Mouse (Mus musculus) limb, embryonic 11.5 days (tissue): Measurements from ENCODE around the gene Mapkap1. TPM values are rescaled to one million over a fixed set of nuclear protein-coding genes. Genes with fewer than 3 reads are reported as not detected.
"Not testable (repeated sequence)": the region's sequence is repeated elsewhere in the genome, so short reads cannot be mapped to it uniquely, and the experiment has no call there.

ENCODE experiments used
- ATAC-seq: fragments of 200-750 bp; cut with Nextera tagmentation; 2 replicates; pipeline ENCODE4 v1.8.0; 2017; ENCODE audit warnings: low read depth; ENCODE audit not compliant: insufficient number of reproducible peaks, low FRiP score, low TSS enrichment
- DNase-seq: peaks from one replicate; pipeline ENCODE4 v3.0.0-alpha.2; 2015; ENCODE audit warnings: low spot score
- H3K27ac ChIP-seq: fragments of 300-500 bp; sonication (generic); replicated peaks from 2 replicates; pipeline ENCODE4 v1.5.1; 2014; ENCODE audit warnings: low read depth, mild to moderate bottlenecking, low read length
- H3K27me3 ChIP-seq: fragments of 300-500 bp; sonication (generic); 2 replicates; pipeline ENCODE4 v1.6.1; 2014; ENCODE audit warnings: mild to moderate bottlenecking, low read length, mixed read lengths; ENCODE audit not compliant: control insufficient read depth, insufficient read depth
- H3K36me3 ChIP-seq: fragments of 300-500 bp; sonication (generic); 2 replicates; pipeline ENCODE4 v1.6.1; 2014; ENCODE audit warnings: mild to moderate bottlenecking, low read length, moderate library complexity, mixed read lengths; ENCODE audit not compliant: control insufficient read depth, insufficient read depth
- H3K4me1 ChIP-seq: fragments of 300-500 bp; sonication (generic); 2 replicates; pipeline ENCODE4 v1.6.1; 2014; ENCODE audit warnings: low read length, mixed read lengths; ENCODE audit not compliant: control insufficient read depth, insufficient read depth
- H3K4me2 ChIP-seq: fragments of 300-500 bp; sonication (generic); 2 replicates; pipeline ENCODE4 v1.6.1; 2014; ENCODE audit warnings: low read depth, mild to moderate bottlenecking, moderate library complexity; ENCODE audit not compliant: severe bottlenecking
- H3K4me3 ChIP-seq: fragments of 300-500 bp; sonication (generic); 2 replicates; pipeline ENCODE4 v1.5.1; 2014; ENCODE audit warnings: low read depth, low read length
- H3K9ac ChIP-seq: fragments of 300-500 bp; sonication (generic); 2 replicates; pipeline ENCODE4 v1.6.1; 2014; ENCODE audit warnings: mild to moderate bottlenecking, low read length
- H3K9me3 ChIP-seq: fragments of 300-500 bp; sonication (generic); 2 replicates; pipeline ENCODE4 v1.6.1; 2016; ENCODE audit warnings: low read length; ENCODE audit not compliant: control insufficient read depth
- whole genome bisulfite sequencing: fragments of 180-500 bp; shearing (Covaris S2); extraction: QIAGEN DNeasy Blood & Tissue Kit; methylation state at CpG from one replicate; pipeline ENCODE4 v1.1.7; 2014; 5-methylcytosine and 5-hydroxymethylcytosine counted together
- polyA plus RNA-seq: library from polyadenylated mRNA; unstranded; fragments of >200 nt; fragmentation: Nextera tagmentation; extraction: Ambion mirVana; gene quantifications from 2 replicates; pipeline ENCODE4 v1.2.1, GENCODE M21; 2014

Gene Mapkap1
- polyA plus RNA-seq, 1 experiment from 2014 or later = 94.7 TPM

- H3K27me3 ChIP-seq = no peaks in the 10 kb centered on the region
- no peak overlapping the region for H3K4me2 ChIP-seq
- no peaks in the 10 kb centered on the region for H3K9me3 ChIP-seq
- no peak overlapping the region for H3K27ac ChIP-seq
- WGBS = 70% methylated on average over 1 of the region's 1 CpGs
- no peaks in the 10 kb centered on the region for H3K36me3 ChIP-seq
- H3K4me3 ChIP-seq = no peak overlapping the region
- no peak overlapping the region for H3K9ac ChIP-seq
- DNase-seq = no peak
- no peaks in the 10 kb centered on the region for H3K4me1 ChIP-seq
- no peak for ATAC-seq
These were observed 13.7 kb downstream of the Mapkap1 start for GRCm38 (mm10) chr2:34420256-34420655.

- H3K4me1 ChIP-seq = no peaks in the 10 kb centered on the region
- no peaks in the 10 kb centered on the region for H3K9me3 ChIP-seq
- H3K9ac ChIP-seq = no peak overlapping the region
- no peak overlapping the region for H3K4me2 ChIP-seq
- DNase-seq (no peak), ATAC-seq (no peak)
- H3K4me3 ChIP-seq = no peak overlapping the region
- H3K27me3 ChIP-seq = no peaks in the 10 kb centered on the region
- 91% methylated on average over 3 of the region's 3 CpGs for WGBS
- H3K36me3 ChIP-seq = no peaks in the 10 kb centered on the region
- H3K27ac ChIP-seq = no peak overlapping the region
These were observed 17.6 kb downstream of the Mapkap1 start for GRCm38 (mm10) chr2:34424186-34424585.

- H3K4me1 ChIP-seq = no peaks in the 10 kb centered on the region
- H3K36me3 ChIP-seq = no peaks in the 10 kb centered on the region
- H3K27me3 ChIP-seq = no peaks in the 10 kb centered on the region
- 74% methylated on average over 4 of the region's 4 CpGs for WGBS
- no peak overlapping the region for H3K27ac ChIP-seq
- no peak for ATAC-seq
- no peak for DNase-seq
- H3K9ac ChIP-seq = no peak overlapping the region
- no peak overlapping the region for H3K4me3 ChIP-seq
- no peak overlapping the region for H3K4me2 ChIP-seq
- H3K9me3 ChIP-seq = no peaks in the 10 kb centered on the region
These were observed 19.1 kb downstream of the Mapkap1 start for GRCm38 (mm10) chr2:34425573-34426223.

GRCm38 (mm10) chr2:34430663-34431062, 24.1 kb downstream of the Mapkap1 start:
- Histone ChIP-seq H3K4me2 (no peak overlapping the region), H3K27me3 (no peaks in the 10 kb centered on the region), H3K36me3 (no peaks in the 10 kb centered on the region), H3K4me3 (no peak overlapping the region), H3K9me3 (no peaks in the 10 kb centered on the region), H3K9ac (no peak overlapping the region), H3K27ac (no peak overlapping the region), H3K4me1 (no peaks in the 10 kb centered on the region)
- no peak for ATAC-seq
- DNase-seq = no peak
- WGBS = 97% methylated on average over 8 of the region's 8 CpGs

GRCm38 (mm10) chr2:34431701-34432372, 25.3 kb downstream of the Mapkap1 start:
- Histone ChIP-seq H3K4me2 (no peak overlapping the region), H3K36me3 (no peaks in the 10 kb centered on the region), H3K4me3 (no peak overlapping the region), H3K9ac (no peak overlapping the region), H3K27me3 (no peaks in the 10 kb centered on the region), H3K9me3 (no peaks in the 10 kb centered on the region), H3K4me1 (no peaks in the 10 kb centered on the region), H3K27ac (no peak overlapping the region)
- no peak for DNase-seq
- no peak for ATAC-seq
- 92% methylated on average over 12 of the region's 12 CpGs for WGBS

GRCm38 (mm10) chr2:34432887-34433286, 26.3 kb downstream of the Mapkap1 start:
- not testable (repeated sequence) for H3K4me3 ChIP-seq, DNase-seq, ATAC-seq, H3K27me3 ChIP-seq, H3K9me3 ChIP-seq, H3K27ac ChIP-seq, H3K4me1 ChIP-seq, H3K36me3 ChIP-seq, H3K4me2 ChIP-seq, H3K9ac ChIP-seq
- WGBS = 100% methylated on average over 1 of the region's 2 CpGs

GRCm38 (mm10) chr2:34436321-34436720, 29.8 kb downstream of the Mapkap1 start:
- WGBS = 90% methylated on average over 3 of the region's 3 CpGs
- Histone ChIP-seq H3K27me3 (no peaks in the 10 kb centered on the region), H3K27ac (no peak overlapping the region), H3K9ac (no peak overlapping the region), H3K36me3 (no peaks in the 10 kb centered on the region), H3K4me3 (no peak overlapping the region), H3K4me2 (no peak overlapping the region), H3K9me3 (no peaks in the 10 kb centered on the region), H3K4me1 (no peaks in the 10 kb centered on the region)
- DNase-seq (no peak), ATAC-seq (no peak)

- Histone ChIP-seq H3K36me3 (no peaks in the 10 kb centered on the region), H3K4me3 (no peak overlapping the region), H3K9me3 (no peaks in the 10 kb centered on the region), H3K27ac (no peak overlapping the region), H3K4me1 (peaks cover 13% of the 10 kb centered on the region), H3K27me3 (no peaks in the 10 kb centered on the region), H3K9ac (no peak overlapping the region), H3K4me2 (no peak overlapping the region)
- ATAC-seq (no peak), DNase-seq (no peak)
- WGBS = 26% methylated on average over 4 of the region's 4 CpGs
These were observed 42.2 kb downstream of the Mapkap1 start for GRCm38 (mm10) chr2:34448756-34449155.
